16 mouse cellular contexts compared by ENCODE assay signal in genomic region chr3:83374333-83374732, GRCm38 (mm10).
"Had no signal": no experiment of that assay in that cellular context is flagged by ENCODE, and none has a peak within 500 bp of the region (broad histone marks: within the 10 kb centered on the region; RNA-seq: fewer than 3 reads in every experiment).

No protein-coding gene starts in this region.

- H3K4me3 ChIP-seq: layer of hippocampus, adult 2 months; limb, embryonic 13.5 days; megakaryocyte, embryonic 14.5 days; midbrain, embryonic 15.5 days; neural tube, embryonic 13.5 days had no signal

- ATAC-seq: lung, postnatal 0 days; midbrain, embryonic 15.5 days had no signal

- H3K27ac ChIP-seq: layer of hippocampus, adult 2 months; limb, embryonic 13.5 days; liver, embryonic 14.5 days; midbrain, embryonic 15.5 days; neural tube, embryonic 13.5 days had no signal

- DNase-seq: left cerebral cortex, postnatal 4 days; lung, adult 18-20 months; lung, postnatal 4 days; retina, postnatal 1 day; right cerebral cortex, postnatal 4 days; spleen, adult 18-20 months; thymus, adult 18-20 months; thymus, postnatal 14 days had no signal

- H3K4me1 ChIP-seq: megakaryocyte, embryonic 14.5 days; midbrain, embryonic 15.5 days had no signal

- H3K4me2 ChIP-seq: limb, embryonic 13.5 days; midbrain, embryonic 11.5 days; midbrain, embryonic 15.5 days; neural tube, embryonic 13.5 days had no signal

- H3K9me3 ChIP-seq: limb, embryonic 13.5 days; midbrain, embryonic 15.5 days; neural tube, embryonic 13.5 days had no signal

- H3K9ac ChIP-seq: limb, embryonic 13.5 days; liver, embryonic 14.5 days; midbrain, embryonic 15.5 days; neural tube, embryonic 13.5 days had no signal

- H3K27me3 ChIP-seq: limb, embryonic 13.5 days; megakaryocyte, embryonic 14.5 days; midbrain, embryonic 15.5 days; neural tube, embryonic 13.5 days had no signal

- H3K36me3 ChIP-seq: limb, embryonic 13.5 days; midbrain, embryonic 15.5 days; neural tube, embryonic 13.5 days had no signal
